Mouse (Mus musculus) testis, adult 2 months (tissue): ENCODE results near the gene Gse1.

Source experiments
- CTCF ChIP-seq: fragments of 200-500 bp; IDR thresholded peaks from 2 replicates; pipeline ENCODE4 v1.5.1; 2012; ENCODE audit warnings: low read depth, mild to moderate bottlenecking, inconsistent platforms, low read length, moderate library complexity; ENCODE audit not compliant: control insufficient read depth, insufficient read depth, insufficient replicate concordance
- POLR2A ChIP-seq: fragments of 200-500 bp; IDR thresholded peaks from 2 replicates; pipeline ENCODE4 v1.6.1; 2012; ENCODE audit warnings: low read depth, mild to moderate bottlenecking, inconsistent platforms, low read length, moderate library complexity; ENCODE audit not compliant: control insufficient read depth

DNA sequence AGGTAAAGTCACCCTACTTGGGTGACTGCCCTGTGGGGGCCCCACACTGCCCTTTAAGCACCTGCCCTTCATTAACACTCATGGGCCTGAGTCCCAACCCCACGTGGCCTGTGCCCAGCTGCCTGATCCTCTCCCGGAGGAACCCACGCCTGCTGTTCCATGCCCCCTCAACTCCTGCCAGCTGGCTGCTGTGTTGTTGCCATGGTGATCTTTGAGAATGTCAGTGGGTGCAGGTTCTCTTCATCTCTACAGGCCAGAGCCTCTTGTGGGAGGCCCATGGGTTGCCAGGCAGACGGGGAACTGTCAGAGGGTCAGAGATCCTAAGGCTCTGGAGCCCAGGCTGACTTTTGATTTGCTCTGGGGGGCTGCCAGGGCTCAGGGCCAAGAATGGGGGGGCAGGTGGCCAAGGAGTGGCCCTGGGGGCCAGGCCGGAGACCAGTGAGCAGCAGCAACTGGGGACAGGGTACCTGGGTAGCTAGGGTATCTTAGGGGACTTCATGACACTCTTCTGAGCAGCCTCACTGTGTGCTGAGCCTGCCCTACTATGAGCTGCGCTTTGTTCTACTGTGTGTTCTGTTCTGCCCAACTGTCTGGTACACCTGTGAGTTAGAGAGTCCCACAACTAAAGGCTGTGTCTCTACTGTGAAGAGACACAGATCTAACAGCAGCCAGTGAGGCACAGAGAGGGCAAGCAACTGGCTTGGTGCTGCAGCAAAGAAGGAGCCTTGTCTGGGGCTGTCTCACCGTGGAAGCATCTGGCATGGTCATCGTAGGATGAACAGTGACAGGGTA, 64.3 kb downstream of the Gse1 start:
- no peak for TF ChIP-seq CTCF
- peak; percentile 42; the same call in 1 of the 2 replicates for TF ChIP-seq POLR2A
